Mouse (Mus musculus): ENCODE data around the gene Cyba.
A peak's percentile ranks its signal among the peaks of the same experiment; 100 is the strongest.

The Cyba gene

DNA sequence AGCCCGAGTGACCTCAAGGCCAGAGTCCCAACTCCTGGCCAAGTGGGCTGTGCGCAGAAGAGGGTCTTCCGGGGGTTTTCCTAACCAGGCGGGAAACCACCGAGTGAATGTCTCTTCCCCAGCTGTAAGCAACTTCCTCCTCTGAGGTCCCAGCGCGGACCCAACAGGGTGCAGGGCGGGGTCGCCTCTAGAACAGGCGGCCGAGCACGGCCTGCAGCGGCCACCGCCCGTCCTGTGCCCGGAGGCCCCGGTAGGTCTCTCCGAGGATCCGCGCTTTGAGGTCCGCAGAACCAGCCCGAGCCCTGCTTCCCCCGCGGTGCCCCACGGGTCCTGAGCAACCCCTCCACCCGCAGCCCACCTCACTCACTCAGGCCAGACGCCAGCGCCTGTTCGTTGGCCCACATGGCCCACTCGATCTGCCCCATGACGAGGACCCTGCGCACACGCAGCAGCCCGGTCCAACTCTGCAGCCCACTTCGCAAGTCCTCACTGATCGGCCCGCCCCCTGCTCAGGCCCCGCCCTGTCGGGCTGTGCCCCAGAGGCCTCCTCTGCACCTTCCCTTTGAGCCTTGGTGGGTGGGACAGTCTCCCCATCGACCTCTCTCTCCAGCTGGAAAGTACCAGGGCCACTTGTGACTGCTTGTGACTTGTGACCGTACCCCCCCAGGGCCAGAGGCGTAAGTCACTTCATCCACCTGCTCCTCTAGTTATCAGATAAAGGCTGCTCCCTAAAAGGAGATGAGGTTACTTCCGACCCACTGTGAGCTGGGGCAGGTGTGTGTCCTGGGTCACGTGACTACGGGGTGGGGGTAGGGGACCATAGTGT, at the start of gene Cyba:
Cyba (minus strand) TSS at position 488 of the 826 bp plus-strand sequence.
- peak; percentile 80 for DNase-seq (ENCODE audit: low spot score)

- DNase-seq (ENCODE audit: low spot score), result no peak
Measured at GRCm38 (mm10) chr8:122482448-122482847, 49.7 kb upstream of the Cyba start.

DNA sequence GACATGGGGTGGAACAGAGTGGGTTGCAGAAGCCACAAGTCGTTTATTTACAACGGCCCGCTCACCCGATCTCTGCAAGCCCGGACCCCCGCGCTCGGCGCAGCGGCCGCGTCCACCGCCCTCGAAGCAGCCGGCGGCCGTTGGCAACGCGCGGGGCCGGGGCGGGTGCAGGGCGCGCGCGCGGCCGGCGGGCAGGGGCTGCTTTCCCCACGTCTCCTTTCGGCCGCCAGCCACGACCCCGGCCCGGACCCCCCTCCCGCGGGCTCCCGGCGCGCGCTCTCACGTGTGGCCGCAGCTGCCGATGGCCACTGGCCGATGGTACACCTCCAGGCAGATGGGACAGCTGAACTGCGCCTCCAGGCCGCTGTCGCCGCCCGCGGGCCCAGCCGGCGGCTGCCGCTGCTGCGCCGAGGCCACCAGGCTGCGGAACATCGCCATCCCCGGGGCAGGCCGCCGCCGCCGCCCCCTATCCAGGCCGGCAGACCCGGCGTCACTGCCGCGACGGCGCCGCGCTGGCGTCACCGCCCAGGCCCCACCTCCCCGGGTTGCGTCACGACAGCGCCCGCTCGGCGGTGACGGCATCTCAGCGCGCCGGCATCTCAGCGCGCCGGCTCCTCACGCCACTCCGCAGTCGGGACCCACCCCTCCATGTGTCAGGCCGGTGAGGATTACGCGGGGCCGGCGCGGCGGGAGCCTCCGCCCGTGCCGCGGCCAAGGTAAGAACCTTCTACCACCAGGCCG, 43.0 kb upstream of the Cyba start, which contains the start of the genes Rnf166 and Ctu2:
Rnf166 (minus strand) TSS at position 485 of the 741 bp plus-strand sequence.
Ctu2 (plus strand) TSS at position 564 of the 741 bp plus-strand sequence.
- DNase-seq (ENCODE audit: low spot score), result peak; percentile 93

DNA sequence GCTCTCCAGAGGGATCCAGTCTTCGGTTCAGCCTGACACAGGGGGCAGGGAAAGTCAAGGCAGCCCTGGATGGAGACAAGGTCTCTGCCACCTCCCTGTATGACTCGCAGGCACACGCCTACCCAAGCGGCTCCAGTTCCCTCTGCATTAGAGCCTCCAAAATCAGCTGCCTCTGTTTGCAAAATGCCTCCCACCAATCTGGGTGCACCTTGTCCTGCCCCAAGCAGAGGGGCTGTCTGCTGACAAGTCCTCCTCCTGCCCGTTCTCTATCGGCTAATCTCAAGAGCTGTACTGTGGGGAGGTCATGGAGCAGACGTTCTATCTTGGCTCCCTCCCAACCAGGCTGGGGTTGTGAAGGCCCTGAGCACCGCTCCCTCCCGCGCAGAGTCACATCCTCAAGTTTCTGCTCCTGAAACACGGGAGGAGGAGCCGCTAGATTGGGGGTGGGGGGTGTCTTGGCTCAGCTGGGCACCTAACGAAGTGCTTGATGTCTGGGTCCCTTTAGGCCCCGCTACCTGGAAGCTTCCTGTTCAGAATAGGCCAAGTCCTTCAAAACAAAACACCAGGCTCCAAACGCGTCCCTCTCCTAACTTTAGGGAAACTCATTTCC, 42.3 kb upstream of the Cyba start:
- DNase-seq (ENCODE audit: low spot score), result peak; percentile 18

DNA sequence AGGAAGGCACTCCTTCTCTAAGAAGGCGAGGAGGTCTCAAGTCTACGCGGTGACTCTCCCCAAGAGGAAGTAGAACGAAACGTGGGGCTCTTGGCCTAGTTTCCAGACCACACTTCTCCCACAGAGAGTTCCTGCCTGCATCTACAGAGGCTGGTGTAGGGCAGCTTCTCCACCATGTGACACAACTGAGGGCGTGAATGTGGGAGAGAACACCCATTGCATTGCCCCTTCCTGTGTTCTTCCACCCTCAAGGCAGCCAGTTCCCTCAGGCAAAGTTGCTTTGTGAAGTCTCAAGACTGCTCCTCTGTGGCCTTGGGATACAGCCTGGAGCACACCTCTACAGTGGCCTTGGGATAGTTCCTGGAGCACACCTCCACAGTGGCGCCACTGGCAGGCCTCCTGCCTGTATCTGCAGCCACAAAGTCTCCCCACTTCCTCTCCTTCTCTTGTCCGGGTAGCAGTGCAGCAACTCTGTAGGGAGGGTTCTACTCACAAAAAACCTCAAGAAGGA, 41.2 kb upstream of the Cyba start:
- DNase-seq (ENCODE audit: low spot score), result peak; percentile 58

- DNase-seq (ENCODE audit: low spot score), result peak; percentile 17
Measured at GRCm38 (mm10) chr8:122470691-122471090, 38.0 kb upstream of the Cyba start.

- peak; percentile 44 for DNase-seq (ENCODE audit: low spot score)
Measured at GRCm38 (mm10) chr8:122469965-122470364, 37.2 kb upstream of the Cyba start.

DNA sequence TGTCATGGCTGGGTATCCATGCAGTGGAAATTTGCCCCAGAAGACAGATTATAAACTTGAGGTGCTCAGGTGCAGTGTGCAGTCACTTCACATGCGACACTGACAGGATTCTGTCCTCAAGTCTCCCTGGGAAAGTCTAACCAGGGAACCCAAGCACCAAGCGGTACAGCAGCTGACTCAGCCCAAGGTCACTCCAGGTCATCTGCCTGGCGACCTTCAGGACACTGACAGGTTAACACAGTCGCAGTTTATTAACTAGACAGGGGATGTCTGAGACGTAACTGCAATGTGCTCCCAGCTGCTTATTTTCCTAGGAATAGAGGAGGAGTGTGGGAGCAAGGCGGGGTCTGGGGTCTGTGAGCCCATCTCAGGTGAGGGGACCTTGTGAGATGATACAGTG, 36.7 kb upstream of the Cyba start:
- DNase-seq (ENCODE audit: low spot score), result no peak

GRCm38 (mm10) chr8:122467816-122468215, 35.1 kb upstream of the Cyba start:
- no peak for DNase-seq (ENCODE audit: low spot score)

GRCm38 (mm10) chr8:122464985-122465384, 32.3 kb upstream of the Cyba start:
- DNase-seq (ENCODE audit: low spot score), result no peak

DNA sequence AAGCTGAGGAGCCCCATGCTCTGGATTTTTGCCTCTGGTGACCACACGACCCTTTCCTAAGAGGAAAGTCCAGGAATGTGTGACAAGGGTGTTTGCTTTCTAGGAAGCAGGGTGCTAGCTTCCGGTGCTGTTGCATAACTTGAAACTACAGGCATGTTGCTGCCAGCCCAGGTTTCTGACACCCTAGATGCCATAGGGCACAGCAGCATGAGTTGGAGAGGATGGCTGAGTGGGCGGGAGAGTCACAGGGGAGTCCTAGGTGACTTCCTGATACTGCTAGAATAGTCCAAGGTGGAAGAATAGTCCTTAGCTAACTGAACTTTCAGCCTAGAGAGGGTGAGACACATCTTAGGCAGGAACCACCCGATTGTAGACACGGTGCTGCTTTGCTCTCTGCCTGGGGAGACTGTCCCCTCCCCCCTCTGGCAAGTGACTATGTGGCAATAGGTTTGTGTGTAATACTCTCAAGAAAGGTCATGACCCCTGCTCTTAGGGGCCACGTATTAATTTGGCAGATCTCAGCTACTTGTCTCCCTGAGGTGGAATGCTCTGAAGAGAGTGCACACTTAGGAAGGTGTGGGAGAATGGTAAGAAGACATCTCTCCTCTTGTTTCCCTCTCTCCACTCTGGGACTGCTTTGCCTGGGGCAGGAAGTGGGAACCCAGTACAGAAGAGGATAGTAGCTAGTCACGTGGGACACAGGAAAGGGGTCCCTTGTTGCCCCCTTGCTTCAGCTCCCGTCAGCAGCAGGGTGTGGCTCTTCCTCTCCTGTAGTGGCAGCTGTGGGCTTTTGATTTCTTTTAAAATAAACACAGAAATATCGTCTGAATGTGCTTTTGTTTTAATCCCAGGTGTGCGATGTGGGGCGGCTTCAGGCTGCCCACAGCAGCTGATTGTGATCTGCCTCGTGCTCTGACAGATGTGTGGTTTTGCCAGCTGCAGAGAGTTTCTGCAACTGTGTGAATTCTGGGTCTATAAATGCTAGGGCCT, 31.2 kb upstream of the Cyba start:
- DNase-seq (ENCODE audit: low spot score), result peak; percentile 77

- DNase-seq (ENCODE audit: low spot score), result no peak
Measured at GRCm38 (mm10) chr8:122462510-122462909, 29.8 kb upstream of the Cyba start.

GRCm38 (mm10) chr8:122461473-122462148, 28.9 kb upstream of the Cyba start:
- no peak for DNase-seq (ENCODE audit: low spot score)

GRCm38 (mm10) chr8:122460524-122461472, 28.1 kb upstream of the Cyba start, which contains the start of gene Snai3:
Gene Snai3 (minus strand): TSS chr8:122460733.
- peak; percentile 59 for DNase-seq (ENCODE audit: low spot score)

DNA sequence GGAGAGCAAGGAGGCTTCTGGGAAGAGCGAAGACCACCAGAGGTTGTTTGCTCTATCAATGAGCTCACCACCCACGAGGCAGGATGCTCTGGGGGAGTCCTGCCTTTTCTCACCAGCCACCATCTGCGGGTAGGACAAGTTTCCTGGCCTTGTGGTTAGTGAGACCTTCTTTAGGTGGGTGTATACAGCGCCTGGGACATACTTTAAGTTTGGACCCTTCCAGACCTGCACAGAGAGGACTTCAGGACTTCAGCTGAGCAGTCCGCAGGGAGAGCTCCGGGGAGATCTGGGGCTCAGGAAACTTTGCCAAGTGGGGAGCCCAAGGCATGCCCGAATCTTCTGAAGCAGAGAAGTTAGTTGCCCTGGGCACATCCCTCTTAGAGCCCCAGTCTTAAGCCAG, 27.3 kb upstream of the Cyba start:
- DNase-seq (ENCODE audit: low spot score), result peak; percentile 55

DNA sequence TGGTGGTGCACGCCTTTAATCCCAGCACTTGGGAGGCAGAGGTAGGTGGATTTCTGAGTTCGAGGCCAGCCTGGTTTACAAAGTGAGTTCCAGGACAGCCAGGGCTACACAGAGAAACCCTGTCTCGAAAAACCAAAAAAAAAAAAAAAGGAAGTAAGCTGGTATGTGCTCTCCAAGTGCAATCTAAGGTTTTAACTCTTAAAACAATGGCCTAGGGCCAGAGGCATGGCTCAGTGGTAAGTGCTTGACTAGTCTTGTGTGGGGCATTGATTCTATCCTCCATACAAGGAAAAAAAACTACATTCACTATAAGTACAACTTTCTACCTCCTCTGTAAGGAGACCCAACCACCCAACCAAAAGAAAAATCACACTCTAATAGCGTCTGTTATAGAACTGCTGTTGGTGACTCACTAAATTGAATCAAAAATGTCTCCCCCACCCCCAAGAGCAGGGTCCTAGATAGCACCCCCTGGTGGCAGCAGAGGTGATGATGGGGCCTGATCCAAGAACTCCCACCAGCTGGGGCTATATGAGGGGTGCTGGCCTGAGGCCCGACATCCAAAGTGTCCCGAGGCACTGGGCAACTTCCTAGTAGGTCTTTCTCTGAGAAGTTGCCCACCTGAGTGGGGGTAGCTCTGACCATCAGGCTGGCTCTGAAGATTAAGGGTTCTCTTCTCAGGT, 26.6 kb upstream of the Cyba start:
- DNase-seq (ENCODE audit: low spot score), result peak; percentile 64

DNA sequence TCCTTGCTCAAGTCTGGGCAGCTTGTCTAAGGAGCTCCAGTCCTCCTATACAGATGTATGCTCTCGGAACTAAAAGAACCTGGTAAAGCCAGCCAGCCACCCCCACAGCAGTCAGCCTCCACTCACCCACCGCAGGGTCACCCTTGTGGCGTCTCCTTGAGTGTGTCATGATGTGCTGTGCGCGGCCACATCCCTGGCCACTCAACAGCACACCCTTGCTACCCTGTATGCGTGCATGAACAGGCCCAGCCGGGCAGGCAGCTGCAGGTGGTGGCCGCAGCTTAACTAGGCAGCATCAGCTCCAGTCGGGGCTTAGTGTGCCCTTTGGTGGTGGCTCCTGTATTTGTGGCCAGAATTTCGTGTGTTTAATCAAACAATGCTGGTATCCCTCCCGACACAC, 24.4 kb upstream of the Cyba start:
- DNase-seq (ENCODE audit: low spot score), result no peak

DNA sequence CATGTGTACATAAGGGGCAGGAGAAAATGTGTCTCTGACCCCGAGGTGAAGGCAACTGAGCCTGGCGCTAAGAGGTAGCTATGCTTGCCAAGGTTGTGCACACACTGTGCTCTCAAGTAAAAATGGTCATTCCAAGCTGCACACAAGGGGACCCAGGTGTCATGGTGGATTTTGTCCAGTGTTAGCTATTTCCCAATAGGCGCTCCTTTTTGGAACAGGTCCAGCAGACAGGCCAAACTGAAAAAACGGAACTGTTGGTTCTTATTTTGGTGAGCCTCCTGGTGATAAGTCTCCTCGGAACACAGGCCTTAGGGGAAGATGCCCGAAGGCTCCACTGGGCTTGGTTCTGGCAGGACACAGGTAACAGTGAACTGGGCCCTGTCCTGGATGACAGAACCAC, 21.7 kb upstream of the Cyba start:
- DNase-seq (ENCODE audit: low spot score), result no peak

GRCm38 (mm10) chr8:122452154-122452553, 19.4 kb upstream of the Cyba start:
- DNase-seq (ENCODE audit: low spot score), result no peak
